Mouse (Mus musculus) limb, embryonic 11.5 days (tissue): ENCODE measurements around the gene Cyp3a25. TPM values are rescaled to one million over a fixed set of nuclear protein-coding genes. Genes with fewer than 3 reads are reported as not detected.
"Not testable (repeated sequence)": the region's sequence is repeated elsewhere in the genome, so short reads cannot be mapped to it uniquely, and the experiment has no call there.

ENCODE experiments used
- ATAC-seq: fragments of 200-750 bp; cut with Nextera tagmentation; 2 replicates; pipeline ENCODE4 v1.8.0; 2017; ENCODE audit warnings: low read depth; ENCODE audit not compliant: insufficient number of reproducible peaks, low FRiP score, low TSS enrichment
- DNase-seq: peaks from one replicate; pipeline ENCODE4 v3.0.0-alpha.2; 2015; ENCODE audit warnings: low spot score
- H3K27ac ChIP-seq: fragments of 300-500 bp; sonication (generic); replicated peaks from 2 replicates; pipeline ENCODE4 v1.5.1; 2014; ENCODE audit warnings: low read depth, mild to moderate bottlenecking, low read length
- H3K27me3 ChIP-seq: fragments of 300-500 bp; sonication (generic); 2 replicates; pipeline ENCODE4 v1.6.1; 2014; ENCODE audit warnings: mild to moderate bottlenecking, low read length, mixed read lengths; ENCODE audit not compliant: control insufficient read depth, insufficient read depth
- H3K36me3 ChIP-seq: fragments of 300-500 bp; sonication (generic); 2 replicates; pipeline ENCODE4 v1.6.1; 2014; ENCODE audit warnings: mild to moderate bottlenecking, low read length, moderate library complexity, mixed read lengths; ENCODE audit not compliant: control insufficient read depth, insufficient read depth
- H3K4me1 ChIP-seq: fragments of 300-500 bp; sonication (generic); 2 replicates; pipeline ENCODE4 v1.6.1; 2014; ENCODE audit warnings: low read length, mixed read lengths; ENCODE audit not compliant: control insufficient read depth, insufficient read depth
- H3K4me2 ChIP-seq: fragments of 300-500 bp; sonication (generic); 2 replicates; pipeline ENCODE4 v1.6.1; 2014; ENCODE audit warnings: low read depth, mild to moderate bottlenecking, moderate library complexity; ENCODE audit not compliant: severe bottlenecking
- H3K4me3 ChIP-seq: fragments of 300-500 bp; sonication (generic); 2 replicates; pipeline ENCODE4 v1.5.1; 2014; ENCODE audit warnings: low read depth, low read length
- H3K9ac ChIP-seq: fragments of 300-500 bp; sonication (generic); 2 replicates; pipeline ENCODE4 v1.6.1; 2014; ENCODE audit warnings: mild to moderate bottlenecking, low read length
- H3K9me3 ChIP-seq: fragments of 300-500 bp; sonication (generic); 2 replicates; pipeline ENCODE4 v1.6.1; 2016; ENCODE audit warnings: low read length; ENCODE audit not compliant: control insufficient read depth
- WGBS: fragments of 180-500 bp; shearing (Covaris S2); extraction: QIAGEN DNeasy Blood & Tissue Kit; methylation state at CpG from one replicate; pipeline ENCODE4 v1.1.7; 2014; 5-methylcytosine and 5-hydroxymethylcytosine counted together
- polyA plus RNA-seq: library from polyadenylated mRNA; unstranded; fragments of >200 nt; fragmentation: Nextera tagmentation; extraction: Ambion mirVana; gene quantifications from 2 replicates; pipeline ENCODE4 v1.2.1, GENCODE M21; 2014

The Cyp3a25 gene
- not detected in 2 replicates for polyA plus RNA-seq

DNA sequence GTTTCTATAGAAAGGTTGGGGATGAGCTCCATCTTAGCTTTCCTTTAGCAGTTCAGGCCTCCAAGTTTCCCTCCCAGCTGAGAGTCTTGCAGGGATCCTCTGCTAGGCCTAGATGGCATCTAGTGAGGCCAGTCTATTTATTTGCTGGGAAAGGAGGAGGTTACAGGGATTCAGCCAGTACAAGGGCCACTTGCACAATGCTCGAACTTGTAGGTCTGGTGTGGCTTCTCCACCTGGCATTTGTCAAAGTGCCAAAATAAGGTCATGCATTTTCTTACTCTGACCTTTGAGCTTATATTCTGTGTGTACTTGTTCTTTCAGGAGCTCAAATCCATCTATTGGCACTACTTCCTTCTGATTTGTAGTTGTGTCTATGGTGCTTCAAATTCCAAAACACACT, at the start of gene Cyp3a25:
Gene Cyp3a25 (minus strand): TSS at position 110 of the 400 bp plus-strand sequence.
- not testable (repeated sequence) for H3K36me3 ChIP-seq, H3K27ac ChIP-seq, H3K4me3 ChIP-seq, ATAC-seq, H3K4me2 ChIP-seq, DNase-seq, H3K4me1 ChIP-seq, H3K9ac ChIP-seq, H3K9me3 ChIP-seq, H3K27me3 ChIP-seq
- WGBS, result 70% methylated on average over 1 of the region's 1 CpGs

DNA sequence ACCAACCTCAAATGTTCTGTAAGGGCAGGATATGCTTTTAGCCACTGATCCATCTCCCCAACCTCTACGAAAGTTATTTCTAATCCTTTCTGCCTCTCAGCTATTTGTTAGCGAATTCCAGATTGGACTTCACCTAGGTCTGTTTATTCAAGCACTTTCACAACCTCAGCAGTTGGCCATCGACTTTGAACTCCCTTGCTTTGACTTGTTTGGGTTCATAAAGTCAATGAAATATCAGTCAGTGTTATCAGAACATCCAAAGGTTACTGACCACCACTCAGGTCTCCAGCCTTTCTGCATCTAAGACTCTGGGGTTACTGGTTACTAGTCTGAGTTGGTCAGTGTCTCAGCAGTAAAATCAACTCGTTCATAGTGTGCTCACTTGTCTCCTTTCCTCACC, 11.7 kb upstream of the Cyp3a25 start:
- WGBS, result 59% methylated on average over 4 of the region's 4 CpGs
- ATAC-seq, result no peak
- no peak for DNase-seq
- Histone ChIP-seq H3K4me1 (no peaks in the 10 kb centered on the region), H3K9me3 (no peaks in the 10 kb centered on the region), H3K27me3 (no peaks in the 10 kb centered on the region), H3K36me3 (no peaks in the 10 kb centered on the region), H3K9ac (no peak overlapping the region), H3K4me3 (no peak overlapping the region), H3K4me2 (no peak overlapping the region), H3K27ac (no peak overlapping the region)

GRCm38 (mm10) chr5:146018275-146018674, 8.9 kb upstream of the Cyp3a25 start:
- Histone ChIP-seq H3K36me3 (no peaks in the 10 kb centered on the region), H3K27me3 (no peaks in the 10 kb centered on the region), H3K27ac (no peak overlapping the region), H3K9ac (no peak overlapping the region), H3K4me1 (no peaks in the 10 kb centered on the region), H3K4me3 (no peak overlapping the region), H3K9me3 (peaks cover 4% of the 10 kb centered on the region; the same call in 1 of the 2 replicates), H3K4me2 (no peak overlapping the region)
- WGBS, result 74% methylated on average over 5 of the region's 5 CpGs
- ATAC-seq (no peak), DNase-seq (no peak)

DNA sequence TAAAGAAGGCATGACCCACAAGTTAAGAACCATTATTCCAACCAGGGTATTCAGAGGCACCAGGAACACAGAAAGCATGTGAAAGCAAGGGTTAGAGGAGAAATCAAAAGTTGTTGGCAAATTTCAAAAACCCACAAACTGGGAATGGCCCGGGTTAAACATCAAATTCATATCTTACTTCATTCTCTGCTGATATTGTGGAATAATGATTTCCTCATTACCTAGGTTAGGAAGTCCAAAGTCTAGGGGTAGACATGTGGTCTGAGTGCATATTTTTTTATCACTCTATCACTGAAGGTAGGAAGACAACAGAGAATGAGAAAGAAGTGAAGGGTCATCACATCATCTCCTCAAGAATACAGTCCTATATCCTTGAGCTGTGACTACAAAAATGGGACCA, 1.8 kb upstream of the Cyp3a25 start:
- Histone ChIP-seq H3K9ac (no peak overlapping the region), H3K4me3 (no peak overlapping the region), H3K4me1 (no peaks in the 10 kb centered on the region), H3K27ac (no peak overlapping the region), H3K27me3 (no peaks in the 10 kb centered on the region), H3K36me3 (no peaks in the 10 kb centered on the region), H3K9me3 (peaks cover 4% of the 10 kb centered on the region; the same call in 1 of the 2 replicates), H3K4me2 (no peak overlapping the region)
- ATAC-seq (no peak), DNase-seq (no peak)
- WGBS, result 82% methylated on average over 1 of the region's 1 CpGs

GRCm38 (mm10) chr5:145967080-145967479, 42.3 kb downstream of the Cyp3a25 start:
- Histone ChIP-seq H3K4me3 (no peak overlapping the region), H3K4me1 (no peaks in the 10 kb centered on the region), H3K36me3 (no peaks in the 10 kb centered on the region), H3K9ac (no peak overlapping the region), H3K9me3 (0 out of 2 replicates have a peak, but pooled peaks cover 2% of the 10 kb centered on the region), H3K4me2 (no peak overlapping the region), H3K27ac (no peak overlapping the region), H3K27me3 (no peaks in the 10 kb centered on the region)
- DNase-seq (no peak), ATAC-seq (no peak)

Other genes starting within 250 kb of the Cyp3a25 start
- not detected in 2 replicates for gene Cyp3a44, start 203.7 kb downstream of the Cyp3a25 start, polyA plus RNA-seq
- gene Cyp3a11, start 129.7 kb downstream of the Cyp3a25 start, polyA plus RNA-seq, result not detected in 2 replicates
- not detected in 2 replicates for gene Cyp3a59, start 69.6 kb upstream of the Cyp3a25 start, polyA plus RNA-seq
- gene Gm5565, start 150.9 kb upstream of the Cyp3a25 start, polyA plus RNA-seq, result not detected in 2 replicates
- gene Gm6309, start 161.1 kb upstream of the Cyp3a25 start, polyA plus RNA-seq, result not detected in 2 replicates
- gene 1700001J03Rik, start 175.7 kb upstream of the Cyp3a25 start, polyA plus RNA-seq, result not detected in 2 replicates
- gene Rnf6, start 211.9 kb upstream of the Cyp3a25 start, polyA plus RNA-seq, result 25.3 and 26.2 TPM in 2 replicates
- gene Cdk8, start 221.6 kb upstream of the Cyp3a25 start, polyA plus RNA-seq, result 32.8 and 36.1 TPM in 2 replicates